Mouse (Mus musculus) G1E-ER4 (cell line): ENCODE measurements around the gene Top1. TPM values are rescaled to one million over a fixed set of nuclear protein-coding genes. Genes with fewer than 3 reads are reported as not detected.

Experiments used
- GATA1 ChIP-seq: IDR thresholded peaks from one replicate; pipeline ENCODE4 v1.8.0; 2012; ENCODE audit warnings: low read length, inconsistent platforms
- polyA plus RNA-seq: library from polyadenylated mRNA; stranded (reverse); fragments of >175 nt; gene quantifications from 2 replicates; pipeline ENCODE4 v1.2.3, GENCODE M21; 2012

The Top1 gene
- polyA plus RNA-seq, 1 experiment, result 121 TPM

GRCm38 (mm10) chr2:160657801-160658442 lies 12.2 kb downstream of the Top1 start:
- no peak for TF ChIP-seq GATA1

GRCm38 (mm10) chr2:160658811-160659210 lies 13.1 kb downstream of the Top1 start:
- TF ChIP-seq GATA1, result no peak

- TF ChIP-seq GATA1, result no peak
These were observed 18.7 kb downstream of the Top1 start for GRCm38 (mm10) chr2:160664421-160664820.

- TF ChIP-seq GATA1, result no peak
These were observed 21.6 kb downstream of the Top1 start for GRCm38 (mm10) chr2:160667259-160667658.

GRCm38 (mm10) chr2:160700271-160700670 lies 54.6 kb downstream of the Top1 start:
- no peak for TF ChIP-seq GATA1

- TF ChIP-seq GATA1, result no peak
These were observed 55.9 kb downstream of the Top1 start for GRCm38 (mm10) chr2:160701603-160702002.

GRCm38 (mm10) chr2:160702824-160703223 lies 57.1 kb downstream of the Top1 start:
- no peak for TF ChIP-seq GATA1

- TF ChIP-seq GATA1, result no peak
These were observed 62.0 kb downstream of the Top1 start for GRCm38 (mm10) chr2:160707673-160708072.

GRCm38 (mm10) chr2:160715463-160716030 lies 69.9 kb downstream of the Top1 start:
- no peak for TF ChIP-seq GATA1

- no peak for TF ChIP-seq GATA1
These were observed 71.6 kb downstream of the Top1 start for GRCm38 (mm10) chr2:160717269-160717668.

GRCm38 (mm10) chr2:160718811-160719210 lies 73.1 kb downstream of the Top1 start:
- TF ChIP-seq GATA1, result no peak

- TF ChIP-seq GATA1, result no peak
These were observed 77.0 kb downstream of the Top1 start for GRCm38 (mm10) chr2:160722714-160723113.

GRCm38 (mm10) chr2:160723613-160724375 lies 78.1 kb downstream of the Top1 start:
- TF ChIP-seq GATA1, result no peak

GRCm38 (mm10) chr2:160724536-160724935 lies 78.8 kb downstream of the Top1 start:
- TF ChIP-seq GATA1, result no peak

- no peak for TF ChIP-seq GATA1
These were observed 80.5 kb downstream of the Top1 start for GRCm38 (mm10) chr2:160725877-160726864.

GRCm38 (mm10) chr2:160728972-160729371 lies 83.3 kb downstream of the Top1 start:
- no peak for TF ChIP-seq GATA1

GRCm38 (mm10) chr2:160729436-160729835 lies 83.7 kb downstream of the Top1 start:
- TF ChIP-seq GATA1, result no peak
